Mouse (Mus musculus): ENCODE results near the gene Mpzl1.
A peak's percentile ranks its signal among the peaks of the same experiment; 100 is the strongest.

Gene Mpzl1

GRCm38 (mm10) chr1:165612714-165613113, 21.6 kb downstream of the Mpzl1 start:
- DNase-seq, result no peak

- DNase-seq, result no peak
Observed at GRCm38 (mm10) chr1:165610321-165610999, 23.9 kb downstream of the Mpzl1 start.

- DNase-seq, result no peak
Observed at GRCm38 (mm10) chr1:165609495-165610320, 24.6 kb downstream of the Mpzl1 start.

- DNase-seq, result no peak
Observed at GRCm38 (mm10) chr1:165608904-165609303, 25.4 kb downstream of the Mpzl1 start.

- DNase-seq, result no peak
Observed at GRCm38 (mm10) chr1:165605774-165606173, 28.6 kb downstream of the Mpzl1 start.

GRCm38 (mm10) chr1:165605108-165605507, 29.2 kb downstream of the Mpzl1 start:
- no peak for DNase-seq

- DNase-seq, result no peak
Observed at GRCm38 (mm10) chr1:165604203-165604602, 30.1 kb downstream of the Mpzl1 start.

- no peak for DNase-seq
Observed at GRCm38 (mm10) chr1:165603218-165603617, 31.1 kb downstream of the Mpzl1 start.

GRCm38 (mm10) chr1:165601775-165602280, 32.5 kb downstream of the Mpzl1 start:
- DNase-seq, result no peak

- no peak for DNase-seq
Observed at GRCm38 (mm10) chr1:165594699-165595421, 39.5 kb downstream of the Mpzl1 start.

- peak; percentile 32 for DNase-seq
Observed at GRCm38 (mm10) chr1:165592295-165593082, 41.8 kb downstream of the Mpzl1 start.

- peak; percentile 29 for DNase-seq
Observed at GRCm38 (mm10) chr1:165590760-165591159, 43.6 kb downstream of the Mpzl1 start.

- DNase-seq, result peak; percentile 74
Observed at GRCm38 (mm10) chr1:165589280-165590048, 44.9 kb downstream of the Mpzl1 start.

- DNase-seq, result peak; percentile 38
Observed at GRCm38 (mm10) chr1:165587845-165588244, 46.5 kb downstream of the Mpzl1 start.

- DNase-seq, result no peak
Observed at GRCm38 (mm10) chr1:165586366-165586765, 48.0 kb downstream of the Mpzl1 start.

- DNase-seq, result peak; percentile 53
Observed at GRCm38 (mm10) chr1:165585389-165586104, 48.8 kb downstream of the Mpzl1 start.

- peak; percentile 96 for DNase-seq
Observed at GRCm38 (mm10) chr1:165583529-165584184, 50.7 kb downstream of the Mpzl1 start.

- no peak for DNase-seq
Observed at GRCm38 (mm10) chr1:165581255-165581654, 53.1 kb downstream of the Mpzl1 start.

- no peak for DNase-seq
Observed at GRCm38 (mm10) chr1:165579332-165579731, 55.0 kb downstream of the Mpzl1 start.

- no peak for DNase-seq
Observed at GRCm38 (mm10) chr1:165576459-165577112, 57.8 kb downstream of the Mpzl1 start.
